Mouse (Mus musculus) testis, adult 2 months (tissue): ENCODE measurements around the gene Zc3h14. TPM values are rescaled to one million over a fixed set of nuclear protein-coding genes. Genes with fewer than 3 reads are reported as not detected.

Source experiments
- H3K27ac ChIP-seq: fragments of 200-500 bp; 2 replicates; pipeline ENCODE4 v1.5.1; 2012; ENCODE audit warnings: low read depth, low read length; ENCODE audit not compliant: control insufficient read depth, insufficient read depth
- H3K27me3 ChIP-seq: fragments of 200-500 bp; 2 replicates; pipeline ENCODE4 v1.6.1; 2012; ENCODE audit warnings: mild to moderate bottlenecking, low read length, moderate library complexity; ENCODE audit not compliant: control insufficient read depth, insufficient read depth
- H3K36me3 ChIP-seq: fragments of 200-500 bp; 2 replicates; pipeline ENCODE4 v1.6.1; 2012; ENCODE audit warnings: mild to moderate bottlenecking, low read length; ENCODE audit not compliant: control insufficient read depth, insufficient read depth
- H3K4me1 ChIP-seq: fragments of 200-500 bp; 2 replicates; pipeline ENCODE4 v1.6.1; 2012; ENCODE audit warnings: low read length; ENCODE audit not compliant: control insufficient read depth, insufficient read depth
- H3K4me3 ChIP-seq: fragments of 200-500 bp; 2 replicates; pipeline ENCODE4 v1.5.1; 2012; ENCODE audit warnings: low read depth, mild to moderate bottlenecking, low read length, moderate library complexity, mixed read lengths; ENCODE audit not compliant: control insufficient read depth
- CTCF ChIP-seq: fragments of 200-500 bp; IDR thresholded peaks from 2 replicates; pipeline ENCODE4 v1.5.1; 2012; ENCODE audit warnings: low read depth, mild to moderate bottlenecking, inconsistent platforms, low read length, moderate library complexity; ENCODE audit not compliant: control insufficient read depth, insufficient read depth, insufficient replicate concordance
- POLR2A ChIP-seq: fragments of 200-500 bp; IDR thresholded peaks from 2 replicates; pipeline ENCODE4 v1.6.1; 2012; ENCODE audit warnings: low read depth, mild to moderate bottlenecking, inconsistent platforms, low read length, moderate library complexity; ENCODE audit not compliant: control insufficient read depth
- polyA plus RNA-seq: library from polyadenylated mRNA; depleted of rRNA; stranded (reverse); fragments of >200 nt; gene quantifications from 2 replicates; pipeline ENCODE4 v1.2.3, GENCODE M21; 2012

Zc3h14 gene
- polyA plus RNA-seq, 1 experiment, result 309 TPM

GRCm38 (mm10) chr12:98784251-98784650 is 37.5 kb downstream of the Zc3h14 start:
- Histone ChIP-seq H3K4me1 (no peaks in the 10 kb centered on the region), H3K4me3 (no peak overlapping the region), H3K36me3 (peaks cover 6% of the 10 kb centered on the region), H3K27ac (no peak overlapping the region), H3K27me3 (no peaks in the 10 kb centered on the region)
- TF ChIP-seq CTCF, result no peak

DNA sequence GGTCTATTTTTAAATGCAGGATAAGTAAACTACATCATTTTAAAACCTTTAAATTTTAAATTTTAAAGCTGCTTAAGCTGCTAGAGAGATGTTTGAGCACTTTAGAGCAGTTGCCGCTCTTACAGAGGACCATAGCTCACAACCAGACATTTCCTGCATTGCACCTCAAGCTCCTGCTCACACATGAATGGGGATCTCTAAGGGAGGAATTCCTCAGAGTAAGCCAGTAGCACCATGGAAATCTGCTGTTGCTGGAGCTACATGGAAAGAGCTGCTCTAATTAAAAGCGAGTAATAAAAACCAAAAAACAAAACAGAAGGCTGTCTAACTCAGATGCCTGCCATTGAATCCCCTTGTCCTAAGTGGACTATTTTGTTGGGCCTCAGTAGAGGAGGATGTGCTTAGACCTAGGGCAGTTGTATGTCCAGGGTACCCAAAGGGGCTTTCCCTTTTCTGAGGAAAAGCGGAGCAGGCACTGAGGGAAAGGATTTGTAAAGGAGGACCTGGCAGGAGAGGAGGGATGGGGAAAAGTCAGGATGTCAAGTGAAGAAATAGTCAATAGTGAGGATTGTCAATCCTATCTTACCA is 49.1 kb downstream of the Zc3h14 start:
- no peak for TF ChIP-seq CTCF
- no peak for TF ChIP-seq POLR2A
- Histone ChIP-seq H3K27me3 (no peaks in the 10 kb centered on the region), H3K27ac (no peak overlapping the region), H3K4me3 (no peak overlapping the region), H3K36me3 (peaks cover 1% of the 10 kb centered on the region; the same call in 1 of the 2 replicates), H3K4me1 (no peaks in the 10 kb centered on the region)

DNA sequence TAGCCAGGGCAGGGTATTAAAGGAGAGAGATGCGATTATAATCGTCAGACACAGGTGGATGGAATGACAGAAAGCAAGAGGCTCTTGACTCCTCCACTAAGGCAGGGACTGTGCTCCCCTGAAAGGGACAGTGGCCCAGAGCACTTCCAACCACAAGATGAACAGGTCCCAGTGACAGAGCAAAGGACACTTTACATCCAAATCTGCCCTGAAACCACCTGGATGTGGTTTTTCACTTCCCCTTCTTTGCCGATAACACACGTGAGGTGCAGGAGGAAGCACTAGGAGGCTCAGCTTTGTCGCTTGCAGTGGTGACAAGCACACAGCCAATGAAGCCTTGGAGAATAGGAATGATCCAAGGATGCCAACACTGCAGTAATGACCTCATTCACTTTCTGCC is 53.6 kb downstream of the Zc3h14 start:
- Histone ChIP-seq H3K4me3 (no peak overlapping the region), H3K36me3 (no peaks in the 10 kb centered on the region), H3K27ac (no peak overlapping the region), H3K27me3 (no peaks in the 10 kb centered on the region), H3K4me1 (no peaks in the 10 kb centered on the region)
- TF ChIP-seq CTCF (no peak), POLR2A (no peak)

GRCm38 (mm10) chr12:98802245-98802644 is 55.5 kb downstream of the Zc3h14 start:
- H3K27ac ChIP-seq, result no peak overlapping the region
- no peak for TF ChIP-seq CTCF
- no peak for TF ChIP-seq POLR2A
- no peaks in the 10 kb centered on the region for H3K36me3 ChIP-seq
- H3K4me3 ChIP-seq, result no peak overlapping the region
- H3K4me1 ChIP-seq, result no peaks in the 10 kb centered on the region
- no peaks in the 10 kb centered on the region for H3K27me3 ChIP-seq

GRCm38 (mm10) chr12:98804078-98804748 is 57.4 kb downstream of the Zc3h14 start:
- H3K36me3 ChIP-seq, result no peaks in the 10 kb centered on the region
- no peak overlapping the region for H3K27ac ChIP-seq
- TF ChIP-seq POLR2A (no peak), CTCF (no peak)
- H3K27me3 ChIP-seq, result no peaks in the 10 kb centered on the region
- H3K4me1 ChIP-seq, result no peaks in the 10 kb centered on the region
- H3K4me3 ChIP-seq, result no peak overlapping the region

- H3K36me3 ChIP-seq, result no peaks in the 10 kb centered on the region
- no peak for TF ChIP-seq POLR2A
- no peak for TF ChIP-seq CTCF
- no peaks in the 10 kb centered on the region for H3K27me3 ChIP-seq
- H3K4me3 ChIP-seq, result no peak overlapping the region
- H3K4me1 ChIP-seq, result no peaks in the 10 kb centered on the region
- no peak overlapping the region for H3K27ac ChIP-seq
Observed at GRCm38 (mm10) chr12:98820781-98821180, 74.0 kb downstream of the Zc3h14 start.

DNA sequence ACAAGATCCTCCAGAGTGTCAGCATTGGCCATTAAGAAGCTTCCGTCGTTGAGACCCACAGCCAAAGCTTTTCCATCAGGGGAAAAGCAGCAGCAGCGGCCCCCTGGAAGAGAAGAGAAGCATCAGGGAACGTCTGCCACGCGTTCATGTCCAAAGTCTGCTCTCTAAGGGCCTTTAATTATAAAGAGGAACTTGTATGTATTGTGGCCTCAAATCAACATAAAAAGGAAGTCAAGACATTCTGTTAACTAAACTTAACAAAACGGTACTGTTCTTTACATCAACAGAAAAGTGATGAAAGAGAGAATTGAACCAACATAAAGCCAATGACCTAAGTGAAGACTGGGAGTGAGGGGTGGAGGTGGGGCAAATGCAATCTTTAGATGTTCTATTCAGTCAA is 84.4 kb downstream of the Zc3h14 start:
- Histone ChIP-seq H3K27ac (no peak overlapping the region), H3K4me3 (no peak overlapping the region), H3K4me1 (no peaks in the 10 kb centered on the region), H3K27me3 (no peaks in the 10 kb centered on the region), H3K36me3 (no peaks in the 10 kb centered on the region)
- TF ChIP-seq CTCF, result no peak
- no peak for TF ChIP-seq POLR2A
